Mouse (Mus musculus) forebrain, embryonic 14.5 days (tissue): ENCODE data around the gene Pcif1. TPM values are rescaled to one million over a fixed set of nuclear protein-coding genes. Genes with fewer than 3 reads are reported as not detected.

Experiments used
- ATAC-seq: fragments of 200-750 bp; cut with Nextera tagmentation; 2 replicates; pipeline ENCODE4 v1.8.0; 2017; ENCODE audit warnings: mild to moderate bottlenecking, moderate library complexity
- DNase-seq: peaks from one replicate; pipeline ENCODE4 v3.0.0-alpha.2; 2015; ENCODE audit warnings: low spot score
- H3K27ac ChIP-seq: fragments of 300-500 bp; sonication (generic); 2 replicates; pipeline ENCODE4 v1.5.1; 2014; ENCODE audit warnings: low read depth, mild to moderate bottlenecking, control low read depth, low read length, moderate library complexity
- H3K27me3 ChIP-seq: fragments of 300-500 bp; sonication (generic); replicated peaks from 2 replicates; pipeline ENCODE4 v1.6.1; 2014; ENCODE audit warnings: low read length, control low read depth, mixed read lengths; ENCODE audit not compliant: control insufficient read depth, insufficient read depth
- H3K36me3 ChIP-seq: fragments of 300-500 bp; sonication (generic); 2 replicates; pipeline ENCODE4 v1.6.1; 2014; ENCODE audit warnings: low read length, control low read depth; ENCODE audit not compliant: control insufficient read depth, insufficient read depth
- H3K4me1 ChIP-seq: fragments of 300-500 bp; sonication (generic); 2 replicates; pipeline ENCODE4 v1.6.1; 2014; ENCODE audit warnings: antibody characterized with exemption, low read length, control low read depth; ENCODE audit not compliant: control insufficient read depth, insufficient read depth
- H3K4me2 ChIP-seq: fragments of 300-500 bp; sonication (generic); 2 replicates; pipeline ENCODE4 v1.6.1; 2014; ENCODE audit warnings: mild to moderate bottlenecking, control low read depth, low read length
- H3K4me3 ChIP-seq: fragments of 300-500 bp; sonication (generic); 2 replicates; pipeline ENCODE4 v1.5.1; 2014; ENCODE audit warnings: low read depth, low read length, control low read depth
- H3K9ac ChIP-seq: fragments of 300-500 bp; sonication (generic); 2 replicates; pipeline ENCODE4 v1.6.1; 2014; ENCODE audit warnings: mild to moderate bottlenecking, low read length, control low read depth, moderate library complexity
- H3K9me3 ChIP-seq: fragments of 300-500 bp; sonication (generic); replicated peaks from 2 replicates; pipeline ENCODE4 v1.6.1; 2016; ENCODE audit warnings: low read length, control low read depth, mixed read lengths; ENCODE audit not compliant: control insufficient read depth
- WGBS: fragments of 180-500 bp; shearing (Covaris S2); extraction: QIAGEN DNeasy Blood & Tissue Kit; methylation state at CpG from one replicate; pipeline ENCODE4 v1.1.7; 2014; 5-methylcytosine and 5-hydroxymethylcytosine counted together
- polyA plus RNA-seq: library from polyadenylated mRNA; unstranded; fragments of >200 nt; fragmentation: Nextera tagmentation; extraction: Ambion mirVana; gene quantifications from 2 replicates; pipeline ENCODE4 v1.2.1, GENCODE M21; 2014

The Pcif1 gene
- polyA plus RNA-seq, 1 experiment from 2014 or later: 85.1 TPM

DNA sequence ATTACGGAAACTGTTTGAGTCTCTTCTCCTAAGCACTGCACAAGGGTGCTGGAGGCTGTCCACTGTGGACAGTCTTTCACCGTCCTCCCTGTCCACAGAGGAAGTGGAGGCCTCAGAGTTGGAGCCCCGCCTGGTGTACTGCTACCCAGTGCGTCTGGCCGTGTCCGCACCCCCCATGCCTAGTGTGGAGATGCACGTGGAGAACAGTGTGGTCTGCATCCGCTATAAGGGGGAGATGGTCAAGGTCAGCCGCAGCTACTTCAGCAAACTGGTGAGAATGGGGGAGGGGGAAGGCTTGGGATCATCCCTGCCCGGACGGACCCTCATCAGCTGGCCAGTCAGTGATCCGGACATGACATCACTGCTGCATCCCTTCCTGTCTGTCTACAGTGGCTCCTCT, 9.9 kb downstream of the Pcif1 start:
- Histone ChIP-seq H3K9me3 (no peaks in the 10 kb centered on the region), H3K27ac (no peak overlapping the region), H3K27me3 (no peaks in the 10 kb centered on the region), H3K36me3 (peaks cover 100% of the 10 kb centered on the region), H3K4me2 (no peak overlapping the region), H3K4me3 (no peak overlapping the region), H3K9ac (no peak overlapping the region), H3K4me1 (peaks cover 2% of the 10 kb centered on the region; the same call in 1 of the 2 replicates)
- 90% methylated on average over 12 of the region's 12 CpGs for WGBS
- DNase-seq (no peak), ATAC-seq (no peak)

GRCm38 (mm10) chr2:164889960-164890359, 10.9 kb downstream of the Pcif1 start:
- Histone ChIP-seq H3K36me3 (peaks cover 100% of the 10 kb centered on the region), H3K4me3 (no peak overlapping the region), H3K9me3 (no peaks in the 10 kb centered on the region), H3K4me2 (no peak overlapping the region), H3K4me1 (peaks cover 2% of the 10 kb centered on the region; the same call in 1 of the 2 replicates), H3K27ac (no peak overlapping the region), H3K9ac (no peak overlapping the region), H3K27me3 (no peaks in the 10 kb centered on the region)
- 92% methylated on average over 2 of the region's 2 CpGs for WGBS
- no peak for DNase-seq
- ATAC-seq: no peak

GRCm38 (mm10) chr2:164890411-164891049, 11.4 kb downstream of the Pcif1 start:
- Histone ChIP-seq H3K27me3 (no peaks in the 10 kb centered on the region), H3K4me1 (peaks cover 2% of the 10 kb centered on the region; the same call in 1 of the 2 replicates), H3K4me2 (no peak overlapping the region), H3K27ac (no peak overlapping the region), H3K36me3 (peaks cover 100% of the 10 kb centered on the region), H3K9ac (no peak overlapping the region), H3K9me3 (no peaks in the 10 kb centered on the region), H3K4me3 (no peak overlapping the region)
- DNase-seq (no peak), ATAC-seq (no peak)
- 92% methylated on average over 24 of the region's 24 CpGs for WGBS

GRCm38 (mm10) chr2:164891056-164891834, 12.1 kb downstream of the Pcif1 start:
- no peak for DNase-seq
- no peak overlapping the region for H3K27ac ChIP-seq
- no peak overlapping the region for H3K9ac ChIP-seq
- H3K36me3 ChIP-seq: peaks cover 100% of the 10 kb centered on the region
- ATAC-seq: no peak
- WGBS: 91% methylated on average over 13 of the region's 13 CpGs
- H3K4me1 ChIP-seq: no peaks in the 10 kb centered on the region
- no peak overlapping the region for H3K4me2 ChIP-seq
- H3K4me3 ChIP-seq: no peak overlapping the region
- H3K9me3 ChIP-seq: no peaks in the 10 kb centered on the region
- no peaks in the 10 kb centered on the region for H3K27me3 ChIP-seq

DNA sequence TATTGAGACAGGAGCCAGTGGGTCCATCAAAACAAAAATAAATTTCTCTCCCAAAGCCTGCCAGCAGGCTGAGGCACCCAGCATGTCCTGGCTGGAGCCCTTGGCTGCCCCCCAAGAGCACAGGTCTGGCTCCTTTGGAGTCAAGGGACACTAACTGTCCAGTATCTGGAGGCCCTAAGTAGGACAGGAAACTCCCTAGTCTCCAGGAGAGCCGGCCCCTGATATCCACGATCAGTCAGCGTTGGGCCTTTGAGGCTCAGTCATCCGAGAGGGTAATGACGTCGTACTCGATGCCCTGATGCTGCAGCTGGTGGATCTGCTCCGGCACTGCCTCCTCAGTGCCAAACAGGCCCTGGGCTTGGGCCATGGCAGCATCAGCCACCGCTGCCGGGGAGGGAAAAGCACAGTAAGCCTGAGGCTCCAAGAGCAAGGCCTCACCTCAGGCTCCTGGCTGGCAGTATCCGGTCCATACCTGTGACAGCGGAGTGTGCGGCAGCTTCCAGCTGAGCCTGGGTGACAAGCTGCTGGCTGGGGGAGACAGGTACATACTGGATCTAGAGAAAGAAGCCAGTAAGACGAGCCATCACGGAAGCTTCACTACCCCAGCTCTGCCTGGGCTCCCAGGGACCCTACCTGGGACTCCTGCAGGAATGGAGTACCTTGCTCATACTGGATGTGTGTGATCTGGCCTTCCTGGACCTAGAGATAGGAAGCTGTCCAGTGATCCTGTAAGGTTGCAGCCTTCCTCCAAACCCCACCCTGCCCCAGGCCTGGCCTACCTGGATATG, 13.0 kb downstream of the Pcif1 start:
- Histone ChIP-seq H3K36me3 (peaks cover 100% of the 10 kb centered on the region), H3K27ac (no peak overlapping the region), H3K4me3 (no peak overlapping the region), H3K9ac (no peak overlapping the region), H3K9me3 (no peaks in the 10 kb centered on the region), H3K4me1 (no peaks in the 10 kb centered on the region), H3K27me3 (no peaks in the 10 kb centered on the region), H3K4me2 (no peak overlapping the region)
- DNase-seq: no peak
- no peak for ATAC-seq
- WGBS: 78% methylated on average over 15 of the region's 15 CpGs

DNA sequence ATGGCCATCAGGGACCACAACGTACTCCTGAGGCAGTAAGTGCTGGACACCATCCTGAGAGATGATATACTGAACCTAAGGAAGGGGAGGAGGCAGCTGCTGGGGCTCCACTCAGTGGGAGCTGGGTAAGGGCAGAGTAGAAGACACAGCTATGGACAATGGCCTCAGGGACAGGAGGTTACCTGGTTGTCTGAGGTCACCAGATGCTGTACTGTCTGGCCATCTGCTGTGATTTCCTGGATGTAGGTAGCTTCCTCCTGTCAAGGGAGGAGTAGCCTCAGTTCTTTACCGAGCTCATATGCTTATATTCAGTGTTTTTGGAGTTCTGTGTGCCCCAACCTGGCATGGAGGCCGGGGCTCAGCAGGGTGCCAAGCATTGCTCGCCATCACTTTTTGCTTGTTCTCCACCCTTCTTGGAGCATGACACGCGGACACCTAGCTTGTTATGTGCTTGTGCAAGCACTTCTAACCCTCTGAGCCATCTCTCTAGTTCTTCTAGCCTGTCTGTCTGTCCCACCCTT, 13.7 kb downstream of the Pcif1 start:
- H3K27ac ChIP-seq: no peak overlapping the region
- H3K4me2 ChIP-seq: no peak overlapping the region
- H3K36me3 ChIP-seq: peaks cover 100% of the 10 kb centered on the region
- no peaks in the 10 kb centered on the region for H3K4me1 ChIP-seq
- ATAC-seq: no peak
- no peak for DNase-seq
- H3K9ac ChIP-seq: no peak overlapping the region
- no peaks in the 10 kb centered on the region for H3K9me3 ChIP-seq
- 90% methylated on average over 6 of the region's 6 CpGs for WGBS
- no peak overlapping the region for H3K4me3 ChIP-seq
- no peaks in the 10 kb centered on the region for H3K27me3 ChIP-seq

- ATAC-seq (no peak), DNase-seq (no peak)
- H3K4me3 ChIP-seq: no peak overlapping the region
- no peak overlapping the region for H3K27ac ChIP-seq
- no peaks in the 10 kb centered on the region for H3K27me3 ChIP-seq
- no peak overlapping the region for H3K9ac ChIP-seq
- peaks cover 100% of the 10 kb centered on the region for H3K36me3 ChIP-seq
- no peaks in the 10 kb centered on the region for H3K4me1 ChIP-seq
- no peak overlapping the region for H3K4me2 ChIP-seq
- no peaks in the 10 kb centered on the region for H3K9me3 ChIP-seq
- 66% methylated on average over 5 of the region's 5 CpGs for WGBS
These were observed 14.9 kb downstream of the Pcif1 start for GRCm38 (mm10) chr2:164894048-164894447.

GRCm38 (mm10) chr2:164894644-164895043, 15.5 kb downstream of the Pcif1 start:
- no peak overlapping the region for H3K27ac ChIP-seq
- no peak overlapping the region for H3K9ac ChIP-seq
- H3K4me3 ChIP-seq: no peak overlapping the region
- WGBS: 42% methylated on average over 1 of the region's 1 CpGs
- H3K4me2 ChIP-seq: no peak overlapping the region
- H3K27me3 ChIP-seq: no peaks in the 10 kb centered on the region
- DNase-seq (no peak), ATAC-seq (no peak)
- H3K9me3 ChIP-seq: no peaks in the 10 kb centered on the region
- peaks cover 100% of the 10 kb centered on the region for H3K36me3 ChIP-seq
- H3K4me1 ChIP-seq: no peaks in the 10 kb centered on the region
